ENCODE assay signal across 16 mouse cellular contexts in genomic region chr9:49744286-49744685, GRCm38 (mm10). TPM values are rescaled to one million over a fixed set of nuclear protein-coding genes. Genes with fewer than 3 reads are reported as not detected.
DNase-seq lines count a peak whose midpoint lies in the region; ATAC-seq and TF ChIP-seq lines count a peak whose summit lies in the region.
"Had no signal": no experiment of that assay in that cellular context is flagged by ENCODE, and none has a peak within 500 bp of the region (broad histone marks: within the 10 kb centered on the region; RNA-seq: fewer than 3 reads in every experiment).

No protein-coding gene starts in this region.

- no peaks in the 10 kb centered on the region for H3K27me3 ChIP-seq in limb, embryonic 13.5 days
- no peaks in the 10 kb centered on the region for H3K27me3 ChIP-seq in limb, embryonic 10.5 days (ENCODE audit: low read depth, poor library complexity, severe bottlenecking)
- H3K27me3 ChIP-seq in neural tube, embryonic 13.5 days = no peaks in the 10 kb centered on the region
- H3K27me3 ChIP-seq: embryonic facial prominence, embryonic 13.5 days; heart, embryonic 13.5 days had no signal

- no peak overlapping the region for H3K4me2 ChIP-seq in limb, embryonic 13.5 days (replicated peaks)
- H3K4me2 ChIP-seq in neural tube, embryonic 13.5 days = no peak overlapping the region
- H3K4me2 ChIP-seq: embryonic facial prominence, embryonic 13.5 days; heart, embryonic 13.5 days had no signal

- H3K36me3 ChIP-seq in limb, embryonic 13.5 days = no peaks in the 10 kb centered on the region
- no peaks in the 10 kb centered on the region for H3K36me3 ChIP-seq in limb, embryonic 10.5 days
- H3K36me3 ChIP-seq in neural tube, embryonic 13.5 days = no peaks in the 10 kb centered on the region
- H3K36me3 ChIP-seq: embryonic facial prominence, embryonic 13.5 days; heart, embryonic 13.5 days had no signal

- TF ChIP-seq POLR2A in brain, embryonic 14.5 days (IDR thresholded peaks at IDR 0.05; ENCODE audit: borderline replicate concordance, extremely low read depth, insufficient read depth, insufficient read length, poor library complexity, severe bottlenecking) = no peak

- H3K9ac ChIP-seq in limb, embryonic 13.5 days = no peak overlapping the region
- H3K9ac ChIP-seq in neural tube, embryonic 13.5 days = no peak overlapping the region
- H3K9ac ChIP-seq: embryonic facial prominence, embryonic 13.5 days; heart, embryonic 13.5 days had no signal

- no peak for ATAC-seq in limb, embryonic 13.5 days (ENCODE audit: low FRiP score, low read depth)
- no peak for ATAC-seq in neural tube, embryonic 13.5 days (ENCODE audit: low read depth)
- ATAC-seq: forebrain, embryonic 14.5 days had no signal

- H3K4me3 ChIP-seq in limb, embryonic 13.5 days = no peak overlapping the region
- H3K4me3 ChIP-seq in limb, embryonic 10.5 days = no peak overlapping the region
- no peak overlapping the region for H3K4me3 ChIP-seq in neural tube, embryonic 13.5 days
- H3K4me3 ChIP-seq: embryonic facial prominence, embryonic 13.5 days; heart, embryonic 13.5 days had no signal

- peaks cover 39% of the 10 kb centered on the region for H3K4me1 ChIP-seq in limb, embryonic 13.5 days
- peaks cover 5% of the 10 kb centered on the region; the same call in 1 of the 2 replicates for H3K4me1 ChIP-seq in limb, embryonic 10.5 days
- H3K4me1 ChIP-seq in neural tube, embryonic 13.5 days (replicated peaks) = peaks cover 83% of the 10 kb centered on the region

- WGBS in limb, embryonic 13.5 days = 48% methylated on average over 2 of the region's 2 CpGs
- WGBS in limb, embryonic 10.5 days = 77% methylated on average over 2 of the region's 2 CpGs
- 16% methylated on average over 2 of the region's 2 CpGs for WGBS in neural tube, embryonic 13.5 days

- H3K27ac ChIP-seq in limb, embryonic 13.5 days = 0 out of 2 replicates have a peak overlapping the region, but pooled peaks have one; percentile 23
- H3K27ac ChIP-seq in limb, embryonic 10.5 days = no peak overlapping the region
- H3K27ac ChIP-seq in neural tube, embryonic 13.5 days (replicated peaks) = peak overlapping the region; percentile 64
- H3K27ac ChIP-seq: embryonic facial prominence, embryonic 13.5 days; heart, embryonic 13.5 days had no signal

- TF ChIP-seq CTCF in brain, embryonic 14.5 days (IDR thresholded peaks at IDR 0.05; ENCODE audit: borderline replicate concordance, extremely low read depth, insufficient read depth, insufficient read length) = no peak

- H3K9me3 ChIP-seq in limb, embryonic 13.5 days = no peaks in the 10 kb centered on the region
- no peaks in the 10 kb centered on the region for H3K9me3 ChIP-seq in limb, embryonic 10.5 days (replicated peaks)
- H3K9me3 ChIP-seq in neural tube, embryonic 13.5 days = no peaks in the 10 kb centered on the region
- H3K9me3 ChIP-seq: embryonic facial prominence, embryonic 13.5 days; heart, embryonic 13.5 days had no signal

- DNase-seq in limb, embryonic 10.5 days (ENCODE audit: low spot score) = no peak
- no peak for DNase-seq in neural tube, embryonic 10.5 days (ENCODE audit: extremely low spot score, low spot score)
- peak; percentile 48 for DNase-seq in brain, embryonic 14.5 days (ENCODE audit: low read depth)
- DNase-seq in frontal cortex, postnatal 14 days (ENCODE audit: low spot score in 2 of 2) = no peak
- DNase-seq: adrenal gland, adult 8-10 months; adrenal gland, postnatal 36 days; cerebellum, adult 11-12 months; cerebellum, adult 9-10 months; gastrocnemius, postnatal 36 days; heart, adult 11 months; heart, postnatal 36 days had no signal

RNA-seq across cellular contexts. Expression of gene Ncam1, which starts 54.4 kb away (rescaled TPM):
- polyA plus RNA-seq in limb, embryonic 13.5 days (2015; fragmentation: Nextera tagmentation; extraction: Ambion mirVana) = 90.9 and 101 TPM in 2 replicates
- polyA plus RNA-seq in limb, embryonic 10.5 days (2016; fragmentation: Nextera tagmentation; extraction: Ambion mirVana) = 17.5 and 27.9 TPM in 2 replicates
- polyA plus RNA-seq in neural tube, embryonic 13.5 days (2015; fragmentation: Nextera tagmentation; extraction: Ambion mirVana) = 450 and 454 TPM in 2 replicates
- 104 and 231 TPM in 2 replicates for polyA plus RNA-seq in brain, embryonic 14.5 days (2012; rRNA removed)
